Mouse (Mus musculus) liver, embryonic 11.5 days (tissue): ENCODE results near the gene Ciz1. TPM values are rescaled to one million over a fixed set of nuclear protein-coding genes. Genes with fewer than 3 reads are reported as not detected.
A peak's percentile ranks its signal among the peaks of the same experiment; 100 is the strongest.

Experiments used
- ATAC-seq: fragments of 200-750 bp; cut with Nextera tagmentation; replicated peaks from 2 replicates; pipeline ENCODE4 v1.8.0; 2017; ENCODE audit warnings: moderate number of reproducible peaks, mild to moderate bottlenecking, moderate TSS enrichment, moderate library complexity; ENCODE audit not compliant: low FRiP score
- DNase-seq: peaks from one replicate; pipeline ENCODE4 v3.0.0-alpha.2; 2017; ENCODE audit warnings: low spot score
- H3K27ac ChIP-seq: fragments of 300-500 bp; sonication (generic); 2 replicates; pipeline ENCODE4 v1.5.1; 2014; ENCODE audit warnings: mild to moderate bottlenecking, low read depth, low read length, control low read depth
- H3K27me3 ChIP-seq: fragments of 300-500 bp; sonication (generic); replicated peaks from 2 replicates; pipeline ENCODE4 v1.6.1; 2014; ENCODE audit warnings: low read length, mixed read lengths; ENCODE audit not compliant: control insufficient read depth, insufficient read depth
- H3K36me3 ChIP-seq: fragments of 300-500 bp; sonication (generic); 2 replicates; pipeline ENCODE4 v1.6.1; 2014; ENCODE audit warnings: mild to moderate bottlenecking, low read length, moderate library complexity, mixed read lengths; ENCODE audit not compliant: control insufficient read depth, insufficient read depth
- H3K4me1 ChIP-seq: fragments of 300-500 bp; sonication (generic); replicated peaks from 2 replicates; pipeline ENCODE4 v1.6.1; 2014; ENCODE audit warnings: low read length, mixed read lengths; ENCODE audit not compliant: control insufficient read depth, insufficient read depth
- H3K4me2 ChIP-seq: fragments of 300-500 bp; sonication (generic); 2 replicates; pipeline ENCODE4 v1.6.1; 2014; ENCODE audit warnings: mild to moderate bottlenecking, control low read depth, moderate library complexity
- H3K4me3 ChIP-seq: fragments of 300-500 bp; sonication (generic); 2 replicates; pipeline ENCODE4 v1.5.1; 2014; ENCODE audit warnings: low read depth, low read length, control low read depth
- H3K9ac ChIP-seq: fragments of 300-500 bp; sonication (generic); 2 replicates; pipeline ENCODE4 v1.6.1; 2014; ENCODE audit warnings: low read depth, low read length, control low read depth
- H3K9me3 ChIP-seq: fragments of 300-500 bp; sonication (generic); 2 replicates; pipeline ENCODE4 v1.6.1; 2016; ENCODE audit warnings: low read length, inconsistent platforms, mixed read lengths; ENCODE audit not compliant: control insufficient read depth
- WGBS: fragments of 180-500 bp; shearing (Covaris S2); extraction: QIAGEN DNeasy Blood & Tissue Kit; methylation state at CpG from one replicate; pipeline ENCODE4 v1.1.7; 2014; 5-methylcytosine and 5-hydroxymethylcytosine counted together
- polyA plus RNA-seq: library from polyadenylated mRNA; unstranded; fragments of >200 nt; fragmentation: Nextera tagmentation; extraction: Ambion mirVana; gene quantifications from 2 replicates; pipeline ENCODE4 v1.2.1, GENCODE M21; 2014

Ciz1 gene
- polyA plus RNA-seq, 1 experiment from 2014 or later = 45.5 TPM

DNA sequence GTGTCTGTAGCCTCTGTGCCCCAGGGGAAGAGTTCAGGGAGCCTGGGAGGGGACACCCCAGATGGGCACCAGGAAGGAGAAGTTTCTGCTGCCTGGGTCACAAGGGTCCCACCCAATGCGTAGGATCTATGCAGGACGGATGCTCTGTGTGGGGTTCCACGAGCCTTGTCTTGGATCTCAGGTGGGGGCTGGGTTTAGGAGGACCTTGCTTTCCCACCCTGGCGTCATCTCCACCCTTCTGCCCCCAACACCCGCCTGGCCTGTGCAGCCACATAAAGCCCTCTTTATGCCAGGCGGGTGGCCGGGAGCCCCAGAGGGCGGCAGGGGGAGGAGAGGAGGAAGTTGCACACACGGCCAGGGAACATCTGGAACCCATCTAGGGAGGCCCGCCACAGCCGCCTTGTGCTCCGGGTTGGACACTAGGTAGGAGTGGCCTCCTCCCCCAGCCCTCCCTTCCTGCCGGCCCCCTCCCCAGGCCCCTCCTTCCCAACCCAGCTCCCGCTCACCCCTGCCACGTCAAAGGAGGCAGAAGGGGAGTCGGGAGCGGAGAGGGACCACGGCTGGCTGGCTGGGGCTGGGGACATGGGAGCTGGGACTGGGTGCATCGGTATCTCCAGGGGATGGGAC is 34.2 kb upstream of the Ciz1 start:
- Histone ChIP-seq H3K4me2 (peak overlapping the region; percentile 62), H3K36me3 (no peaks in the 10 kb centered on the region), H3K27me3 (peaks cover 50% of the 10 kb centered on the region), H3K4me3 (peak overlapping the region; percentile 44), H3K9ac (peak overlapping the region; percentile 44; the same call in 1 of the 2 replicates), H3K4me1 (peaks cover 26% of the 10 kb centered on the region), H3K9me3 (no peaks in the 10 kb centered on the region), H3K27ac (peak overlapping the region; percentile 47)
- WGBS = 14% methylated on average over 19 of the region's 19 CpGs
- DNase-seq (peak; percentile 70), ATAC-seq (peak; percentile 53)

DNA sequence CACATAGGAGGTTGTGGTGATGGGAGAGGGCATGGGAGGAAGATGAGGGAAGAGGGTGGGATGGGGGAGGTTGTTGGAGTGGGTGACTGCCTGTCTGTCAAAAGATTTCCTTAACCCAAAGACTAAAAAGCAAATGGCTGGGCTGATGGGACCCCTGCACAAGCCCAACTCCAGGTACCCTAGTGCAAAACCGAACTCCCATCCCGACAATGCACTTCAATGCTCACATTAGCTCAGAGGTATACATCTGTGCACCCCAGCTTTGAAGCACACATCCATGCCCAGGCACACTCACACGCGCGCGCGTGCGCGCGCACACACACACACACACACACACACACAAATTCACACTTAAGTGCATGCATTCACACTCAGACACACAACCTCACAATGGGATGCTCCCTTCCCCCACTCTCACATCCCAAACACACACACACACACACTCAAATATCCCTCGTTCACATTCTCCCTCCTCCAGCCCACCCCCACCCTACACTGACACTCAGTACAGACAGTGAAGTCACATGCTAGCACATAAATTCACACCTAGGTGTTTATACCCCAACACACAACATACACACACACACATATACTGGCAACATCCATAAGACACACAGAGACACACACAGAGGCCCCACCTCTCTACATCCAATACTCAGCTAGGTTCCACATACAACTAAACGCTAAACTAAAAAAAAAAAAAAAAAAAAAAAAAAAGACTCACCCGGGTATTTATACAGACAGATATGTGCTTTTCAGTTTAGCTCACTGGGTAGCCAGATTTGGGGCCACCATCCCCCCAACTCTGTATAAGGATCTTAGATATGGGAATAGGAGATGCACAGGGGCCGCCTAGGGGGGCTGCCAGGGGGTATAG is 33.2 kb upstream of the Ciz1 start:
- H3K36me3 ChIP-seq = no peaks in the 10 kb centered on the region
- H3K9ac ChIP-seq = peak overlapping the region; percentile 44; the same call in 1 of the 2 replicates
- 68% methylated on average over 14 of the region's 14 CpGs for WGBS
- H3K27ac ChIP-seq = peak overlapping the region; percentile 47
- no peaks in the 10 kb centered on the region for H3K9me3 ChIP-seq
- no peak for ATAC-seq
- H3K27me3 ChIP-seq = peaks cover 45% of the 10 kb centered on the region
- no peak for DNase-seq
- peak overlapping the region; percentile 44 for H3K4me3 ChIP-seq
- H3K4me1 ChIP-seq = peaks cover 26% of the 10 kb centered on the region
- H3K4me2 ChIP-seq = peak overlapping the region; percentile 62

DNA sequence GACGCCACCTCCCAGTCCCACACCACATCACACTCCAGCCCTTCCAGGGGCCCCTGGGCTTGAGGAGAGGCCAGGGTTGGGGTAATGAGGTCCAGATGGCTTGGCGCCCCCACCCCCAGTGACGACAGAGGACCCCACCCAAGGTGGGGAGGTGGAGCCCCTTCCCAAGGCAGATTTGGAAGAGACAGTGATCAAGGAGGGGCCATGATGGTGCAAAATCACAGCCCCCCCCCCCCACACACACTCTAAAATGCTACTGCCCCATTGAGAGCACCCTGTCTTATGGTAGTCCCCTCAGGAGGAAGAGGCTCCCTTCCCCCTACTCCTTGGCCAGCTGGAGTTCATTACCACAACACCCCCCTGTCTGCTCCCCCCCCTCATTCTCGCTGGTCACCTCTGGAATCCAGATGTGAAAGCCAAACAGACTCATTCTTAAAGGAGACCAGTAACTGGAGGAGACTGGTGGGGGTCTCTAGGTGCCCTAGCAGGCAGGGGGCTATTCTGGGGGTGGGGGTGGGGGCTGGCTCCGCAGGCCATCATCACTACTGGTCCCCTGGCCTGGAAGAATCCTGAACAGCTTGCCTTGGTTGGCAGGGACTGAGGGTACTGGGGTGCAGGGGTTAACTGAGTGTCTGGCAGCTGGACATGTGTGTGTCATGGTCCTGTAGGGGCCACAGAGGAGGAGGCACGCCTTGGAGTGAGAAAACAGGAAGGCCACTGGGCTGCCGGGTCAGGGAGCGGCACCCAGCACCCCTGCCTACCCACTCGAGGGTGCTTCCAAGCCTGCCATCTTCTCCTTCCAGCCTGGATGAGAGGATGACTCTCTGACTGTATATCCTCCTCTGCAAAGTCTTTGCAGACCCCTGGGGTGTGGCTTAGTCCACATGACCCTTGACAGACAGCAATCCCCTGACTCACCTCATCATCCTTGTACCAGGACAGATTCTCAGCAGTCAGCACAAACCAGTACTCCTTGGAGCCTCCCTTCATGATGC is 32.2 kb upstream of the Ciz1 start:
- Histone ChIP-seq H3K36me3 (no peaks in the 10 kb centered on the region), H3K27me3 (peaks cover 42% of the 10 kb centered on the region), H3K4me3 (no peak overlapping the region), H3K9me3 (no peaks in the 10 kb centered on the region), H3K9ac (no peak overlapping the region), H3K4me1 (peaks cover 26% of the 10 kb centered on the region), H3K27ac (no peak overlapping the region), H3K4me2 (no peak overlapping the region)
- DNase-seq (no peak), ATAC-seq (no peak)
- WGBS = 30% methylated on average over 9 of the region's 9 CpGs

DNA sequence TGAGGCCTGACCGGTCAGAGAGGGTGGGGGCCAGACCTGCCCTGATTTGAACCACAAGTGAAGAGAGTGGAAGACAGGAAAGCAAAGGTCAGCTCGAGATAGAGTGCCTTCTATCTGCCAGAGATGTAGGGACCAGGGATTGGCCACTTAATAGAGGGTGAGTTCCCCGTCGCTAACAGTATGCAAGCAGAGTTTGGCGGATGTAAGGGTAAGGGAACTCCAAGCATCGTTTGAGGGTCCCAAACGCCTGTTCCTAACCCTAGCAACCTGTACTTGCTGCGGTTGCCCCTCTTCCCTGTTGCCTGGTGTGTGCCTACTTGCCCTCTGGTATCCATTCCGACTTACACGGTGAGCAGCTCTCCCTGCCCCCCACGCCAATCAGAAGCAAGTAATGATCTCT is 31.4 kb upstream of the Ciz1 start:
- H3K27ac ChIP-seq = no peak overlapping the region
- ATAC-seq = no peak

DNA sequence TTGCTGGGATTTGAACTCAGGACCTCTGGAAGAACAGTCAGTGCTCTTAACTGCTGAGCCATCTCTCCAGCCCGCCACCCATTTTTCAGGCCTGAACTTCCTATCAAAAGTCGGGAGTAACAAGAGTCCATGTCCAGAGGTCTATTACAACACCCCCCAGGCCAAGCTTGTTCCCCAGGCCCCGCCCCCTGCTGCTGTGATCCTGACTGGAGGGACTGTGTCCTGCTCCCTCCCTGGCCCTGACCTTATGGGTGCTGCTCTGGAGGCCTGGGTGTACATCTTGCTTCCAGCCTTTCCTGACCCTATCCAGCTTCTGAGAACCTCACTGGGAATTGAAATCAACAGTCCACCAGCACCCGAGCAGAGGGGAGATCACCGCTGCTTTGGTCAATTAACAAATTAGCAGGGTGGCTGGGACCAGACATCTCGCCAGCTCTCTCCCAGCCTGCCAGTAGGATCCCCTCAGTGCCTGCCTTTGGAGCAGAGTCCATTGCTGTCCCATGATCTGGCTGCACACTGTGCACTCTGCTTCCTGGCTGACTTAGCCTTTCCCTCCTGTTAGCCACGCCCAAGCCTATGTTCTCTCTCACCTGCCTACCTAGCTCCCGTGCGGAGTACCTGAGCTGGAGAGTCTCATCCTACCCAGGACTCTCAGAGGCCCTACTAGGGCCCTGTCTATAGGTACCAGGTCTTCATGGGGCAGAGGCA is 30.4 kb upstream of the Ciz1 start:
- ATAC-seq (no peak), DNase-seq (no peak)
- WGBS = 67% methylated on average over 9 of the region's 9 CpGs
- no peak overlapping the region for H3K4me2 ChIP-seq
- no peaks in the 10 kb centered on the region for H3K36me3 ChIP-seq
- peaks cover 33% of the 10 kb centered on the region for H3K27me3 ChIP-seq
- H3K9me3 ChIP-seq = no peaks in the 10 kb centered on the region
- H3K4me3 ChIP-seq = no peak overlapping the region
- peaks cover 22% of the 10 kb centered on the region for H3K4me1 ChIP-seq
- H3K27ac ChIP-seq = no peak overlapping the region
- H3K9ac ChIP-seq = no peak overlapping the region

More for the DNA sequence above, 31.4 kb upstream of the Ciz1 start:
- H3K27me3 ChIP-seq = peaks cover 36% of the 10 kb centered on the region
- peaks cover 23% of the 10 kb centered on the region for H3K4me1 ChIP-seq
- H3K9ac ChIP-seq = no peak overlapping the region
- H3K9me3 ChIP-seq = no peaks in the 10 kb centered on the region
- DNase-seq = no peak
- no peak overlapping the region for H3K4me3 ChIP-seq
- H3K36me3 ChIP-seq = no peaks in the 10 kb centered on the region
- WGBS = 62% methylated on average over 11 of the region's 11 CpGs
- H3K4me2 ChIP-seq = no peak overlapping the region

DNA sequence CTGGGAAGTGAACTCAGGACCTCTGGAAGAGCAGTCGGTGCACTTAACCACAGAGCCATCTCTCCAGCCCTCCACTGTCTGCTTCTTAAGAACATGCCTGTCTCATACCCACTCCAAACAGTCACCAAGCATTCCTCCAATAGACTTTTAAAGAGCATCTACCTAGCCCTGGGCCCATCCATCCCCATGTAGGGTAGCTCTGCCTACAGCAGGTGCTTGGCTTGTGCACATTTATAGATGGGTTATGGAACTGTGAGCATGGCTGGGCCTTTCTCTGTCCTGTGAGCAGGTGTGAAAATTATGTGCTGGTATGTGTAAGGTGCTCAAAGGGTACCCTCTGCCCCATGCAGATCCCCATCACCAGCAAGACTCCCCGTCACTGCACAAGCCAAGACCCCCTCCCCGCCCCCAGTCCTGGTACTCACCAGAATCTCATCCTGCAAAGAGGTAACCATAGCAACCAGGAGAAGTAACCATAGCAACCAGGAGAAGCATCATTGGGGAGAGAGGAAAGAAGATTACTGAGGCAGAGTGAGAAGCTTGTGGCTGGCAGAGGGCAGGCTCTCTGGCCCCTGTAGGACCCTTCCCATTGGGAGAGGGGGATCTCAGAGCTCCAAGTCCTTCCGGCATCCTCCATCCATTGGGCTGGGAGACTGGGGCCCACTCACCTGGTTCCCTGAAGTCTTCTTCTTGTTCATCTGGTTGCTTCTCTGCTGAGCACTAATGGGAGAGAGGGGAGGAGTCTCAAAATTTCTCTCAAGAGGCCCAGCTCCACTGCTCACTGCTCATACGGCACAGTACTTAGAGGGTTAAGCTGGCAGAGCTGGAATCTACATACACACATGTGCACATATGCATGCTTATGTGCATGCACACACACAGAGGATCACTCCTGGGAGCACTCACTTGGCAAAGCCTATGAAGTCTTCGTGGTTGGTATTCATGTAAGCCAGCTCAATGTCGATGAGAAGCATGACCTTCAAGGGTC is 29.1 kb upstream of the Ciz1 start:
- Histone ChIP-seq H3K9ac (no peak overlapping the region), H3K27me3 (peaks cover 20% of the 10 kb centered on the region), H3K9me3 (no peaks in the 10 kb centered on the region), H3K4me3 (no peak overlapping the region), H3K4me1 (peaks cover 11% of the 10 kb centered on the region), H3K36me3 (no peaks in the 10 kb centered on the region), H3K27ac (no peak overlapping the region), H3K4me2 (no peak overlapping the region)
- no peak for ATAC-seq
- WGBS = 83% methylated on average over 7 of the region's 7 CpGs
- DNase-seq = no peak

DNA sequence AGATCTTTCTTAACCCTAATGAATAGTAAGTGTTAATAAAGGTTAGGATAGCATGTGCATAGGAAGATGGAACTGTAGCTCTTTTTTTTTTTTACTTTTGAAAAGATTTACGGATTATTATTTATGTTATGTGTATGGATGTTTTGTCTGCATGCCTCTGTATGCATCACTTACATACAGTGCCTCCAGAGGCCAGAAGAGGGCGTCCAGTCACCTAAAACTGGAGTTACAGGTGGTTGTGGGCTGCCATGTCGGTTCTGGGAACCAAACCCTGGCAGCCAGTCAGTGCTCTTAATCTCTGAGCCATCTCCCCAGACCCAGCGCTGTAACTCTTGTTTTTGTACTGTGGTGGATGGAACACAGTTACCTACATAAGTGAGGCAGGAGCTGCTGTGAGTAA is 27.8 kb upstream of the Ciz1 start:
- no peaks in the 10 kb centered on the region for H3K36me3 ChIP-seq
- H3K4me1 ChIP-seq = peaks cover 6% of the 10 kb centered on the region
- H3K4me2 ChIP-seq = no peak overlapping the region
- peaks cover 10% of the 10 kb centered on the region; the same call in 1 of the 2 replicates for H3K27me3 ChIP-seq
- DNase-seq (no peak), ATAC-seq (no peak)
- WGBS = 48% methylated on average over 4 of the region's 4 CpGs
- no peaks in the 10 kb centered on the region for H3K9me3 ChIP-seq
- H3K4me3 ChIP-seq = no peak overlapping the region
- H3K27ac ChIP-seq = no peak overlapping the region
- H3K9ac ChIP-seq = no peak overlapping the region
